Mouse (Mus musculus) liver, embryonic 11.5 days (tissue): ENCODE measurements around the gene Samd7. TPM values are rescaled to one million over a fixed set of nuclear protein-coding genes. Genes with fewer than 3 reads are reported as not detected.

Experiments
- ATAC-seq: fragments of 200-750 bp; cut with Nextera tagmentation; replicated peaks from 2 replicates; pipeline ENCODE4 v1.8.0; 2017; ENCODE audit warnings: moderate number of reproducible peaks, mild to moderate bottlenecking, moderate TSS enrichment, moderate library complexity; ENCODE audit not compliant: low FRiP score
- DNase-seq: peaks from one replicate; pipeline ENCODE4 v3.0.0-alpha.2; 2017; ENCODE audit warnings: low spot score
- H3K27ac ChIP-seq: fragments of 300-500 bp; sonication (generic); 2 replicates; pipeline ENCODE4 v1.5.1; 2014; ENCODE audit warnings: mild to moderate bottlenecking, low read depth, low read length, control low read depth
- H3K27me3 ChIP-seq: fragments of 300-500 bp; sonication (generic); replicated peaks from 2 replicates; pipeline ENCODE4 v1.6.1; 2014; ENCODE audit warnings: low read length, mixed read lengths; ENCODE audit not compliant: control insufficient read depth, insufficient read depth
- H3K36me3 ChIP-seq: fragments of 300-500 bp; sonication (generic); 2 replicates; pipeline ENCODE4 v1.6.1; 2014; ENCODE audit warnings: mild to moderate bottlenecking, low read length, moderate library complexity, mixed read lengths; ENCODE audit not compliant: control insufficient read depth, insufficient read depth
- H3K4me1 ChIP-seq: fragments of 300-500 bp; sonication (generic); replicated peaks from 2 replicates; pipeline ENCODE4 v1.6.1; 2014; ENCODE audit warnings: low read length, mixed read lengths; ENCODE audit not compliant: control insufficient read depth, insufficient read depth
- H3K4me2 ChIP-seq: fragments of 300-500 bp; sonication (generic); 2 replicates; pipeline ENCODE4 v1.6.1; 2014; ENCODE audit warnings: mild to moderate bottlenecking, control low read depth, moderate library complexity
- H3K4me3 ChIP-seq: fragments of 300-500 bp; sonication (generic); 2 replicates; pipeline ENCODE4 v1.5.1; 2014; ENCODE audit warnings: low read depth, low read length, control low read depth
- H3K9ac ChIP-seq: fragments of 300-500 bp; sonication (generic); 2 replicates; pipeline ENCODE4 v1.6.1; 2014; ENCODE audit warnings: low read depth, low read length, control low read depth
- H3K9me3 ChIP-seq: fragments of 300-500 bp; sonication (generic); 2 replicates; pipeline ENCODE4 v1.6.1; 2016; ENCODE audit warnings: low read length, inconsistent platforms, mixed read lengths; ENCODE audit not compliant: control insufficient read depth
- WGBS: fragments of 180-500 bp; shearing (Covaris S2); extraction: QIAGEN DNeasy Blood & Tissue Kit; methylation state at CpG from one replicate; pipeline ENCODE4 v1.1.7; 2014; 5-methylcytosine and 5-hydroxymethylcytosine counted together
- polyA plus RNA-seq: library from polyadenylated mRNA; unstranded; fragments of >200 nt; fragmentation: Nextera tagmentation; extraction: Ambion mirVana; gene quantifications from 2 replicates; pipeline ENCODE4 v1.2.1, GENCODE M21; 2014

Samd7 gene
- polyA plus RNA-seq, 1 experiment from 2014 or later: not detected

DNA sequence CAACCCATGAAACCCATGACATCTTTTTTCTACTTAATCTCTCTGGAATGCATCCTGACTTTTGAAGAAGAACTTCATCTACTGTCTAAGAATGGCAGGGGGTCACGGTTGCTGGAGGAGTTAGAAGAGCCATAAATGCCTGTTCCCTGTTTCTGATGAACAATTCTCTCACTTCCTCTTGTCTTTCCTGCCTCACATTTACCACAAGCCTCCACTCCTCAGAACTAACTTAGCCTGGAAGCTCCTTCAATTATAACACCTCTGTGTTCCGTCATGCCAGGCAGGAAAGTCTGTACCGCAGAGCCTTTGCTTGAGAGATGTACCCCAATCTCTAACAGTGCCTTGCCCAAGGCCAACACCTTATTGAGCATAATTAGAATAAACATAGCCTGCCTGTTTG, 27.4 kb upstream of the Samd7 start:
- H3K27ac ChIP-seq: no peak overlapping the region
- H3K36me3 ChIP-seq: no peaks in the 10 kb centered on the region
- H3K4me3 ChIP-seq: no peak overlapping the region
- H3K9ac ChIP-seq: no peak overlapping the region
- no peaks in the 10 kb centered on the region for H3K27me3 ChIP-seq
- H3K4me2 ChIP-seq: no peak overlapping the region
- no peaks in the 10 kb centered on the region for H3K4me1 ChIP-seq
- DNase-seq (no peak), ATAC-seq (no peak)
- WGBS: 70% methylated on average over 3 of the region's 3 CpGs
- no peaks in the 10 kb centered on the region for H3K9me3 ChIP-seq

- Histone ChIP-seq H3K36me3 (no peaks in the 10 kb centered on the region), H3K27ac (no peak overlapping the region), H3K9ac (no peak overlapping the region), H3K4me3 (no peak overlapping the region), H3K4me1 (no peaks in the 10 kb centered on the region), H3K4me2 (no peak overlapping the region), H3K9me3 (no peaks in the 10 kb centered on the region), H3K27me3 (no peaks in the 10 kb centered on the region)
- no peak for DNase-seq
- ATAC-seq: no peak
- 66% methylated on average over 4 of the region's 4 CpGs for WGBS
These were observed 24.1 kb upstream of the Samd7 start for GRCm38 (mm10) chr3:30722036-30722435.

- H3K4me2 ChIP-seq: no peak overlapping the region
- DNase-seq (no peak), ATAC-seq (no peak)
- 81% methylated on average over 2 of the region's 2 CpGs for WGBS
- no peaks in the 10 kb centered on the region for H3K4me1 ChIP-seq
- H3K9me3 ChIP-seq: no peaks in the 10 kb centered on the region
- no peaks in the 10 kb centered on the region for H3K27me3 ChIP-seq
- H3K4me3 ChIP-seq: no peak overlapping the region
- H3K36me3 ChIP-seq: no peaks in the 10 kb centered on the region
- H3K27ac ChIP-seq: no peak overlapping the region
- H3K9ac ChIP-seq: no peak overlapping the region
These were observed 23.6 kb upstream of the Samd7 start for GRCm38 (mm10) chr3:30722461-30722860.

DNA sequence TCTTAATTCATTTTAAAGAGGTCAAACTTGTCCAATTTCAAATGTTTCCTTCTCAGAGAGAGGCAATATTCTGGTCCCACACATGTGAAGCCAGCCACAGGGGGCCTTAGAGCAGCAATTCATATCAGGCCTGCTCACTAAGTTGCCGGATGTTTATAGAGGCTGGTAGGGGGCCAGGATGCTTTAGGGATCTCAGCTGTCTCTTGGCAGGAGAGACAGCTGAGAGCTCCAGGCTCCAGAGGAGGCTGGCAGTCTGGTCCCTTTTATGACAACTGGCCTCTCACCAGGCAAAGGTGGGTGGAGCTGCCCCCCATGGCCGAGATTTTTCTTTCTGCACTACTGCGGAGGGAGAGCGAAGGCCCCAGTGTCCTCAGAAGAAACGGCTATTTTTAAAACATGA, 22.9 kb upstream of the Samd7 start:
- DNase-seq (no peak), ATAC-seq (no peak)
- H3K9me3 ChIP-seq: no peaks in the 10 kb centered on the region
- no peaks in the 10 kb centered on the region for H3K36me3 ChIP-seq
- H3K4me1 ChIP-seq: no peaks in the 10 kb centered on the region
- H3K27me3 ChIP-seq: no peaks in the 10 kb centered on the region
- H3K4me3 ChIP-seq: no peak overlapping the region
- H3K4me2 ChIP-seq: no peak overlapping the region
- H3K27ac ChIP-seq: no peak overlapping the region
- no peak overlapping the region for H3K9ac ChIP-seq
- WGBS: 50% methylated on average over 5 of the region's 5 CpGs

DNA sequence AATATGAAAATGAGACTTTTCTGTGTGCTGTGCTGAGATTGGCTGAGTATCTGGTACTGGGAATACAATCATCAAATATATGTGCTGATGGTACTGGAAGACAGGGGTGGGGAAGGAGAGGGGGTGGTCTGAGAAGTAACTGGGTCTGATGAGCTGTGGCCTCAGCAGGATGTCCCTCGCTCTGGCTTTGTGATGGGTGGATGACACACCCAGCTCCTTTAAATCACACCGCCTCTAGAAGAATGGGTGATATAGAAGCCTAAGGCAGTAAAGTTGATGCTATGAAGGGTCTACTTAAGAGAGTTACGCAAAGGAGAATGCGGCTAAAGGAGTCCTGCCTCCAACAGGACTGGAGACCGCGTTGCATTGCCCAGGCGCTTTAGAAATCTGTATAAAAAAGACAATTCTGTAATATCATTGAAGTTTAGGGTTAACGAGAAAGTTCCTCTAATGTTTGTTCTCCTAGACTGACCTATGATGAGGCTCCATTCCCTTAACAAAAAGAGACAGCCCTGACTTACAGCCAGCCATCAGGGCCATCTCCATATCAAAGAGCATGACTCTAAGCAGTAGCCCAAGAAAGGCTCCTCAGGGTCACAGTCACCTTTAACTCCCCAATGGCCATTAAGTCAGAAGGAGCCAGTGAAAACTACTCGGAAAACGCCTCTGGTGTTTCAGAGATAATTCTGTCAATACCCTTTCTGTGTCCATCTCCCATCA, 21.8 kb upstream of the Samd7 start:
- Histone ChIP-seq H3K9me3 (no peaks in the 10 kb centered on the region), H3K4me3 (no peak overlapping the region), H3K36me3 (no peaks in the 10 kb centered on the region), H3K9ac (no peak overlapping the region), H3K4me2 (no peak overlapping the region), H3K27ac (no peak overlapping the region), H3K27me3 (no peaks in the 10 kb centered on the region), H3K4me1 (no peaks in the 10 kb centered on the region)
- WGBS: 53% methylated on average over 10 of the region's 10 CpGs
- ATAC-seq: no peak
- no peak for DNase-seq

- WGBS: 76% methylated on average over 10 of the region's 10 CpGs
- Histone ChIP-seq H3K4me3 (no peak overlapping the region), H3K4me1 (no peaks in the 10 kb centered on the region), H3K36me3 (no peaks in the 10 kb centered on the region), H3K4me2 (no peak overlapping the region), H3K27ac (no peak overlapping the region), H3K9me3 (no peaks in the 10 kb centered on the region), H3K9ac (no peak overlapping the region), H3K27me3 (no peaks in the 10 kb centered on the region)
- no peak for ATAC-seq
- no peak for DNase-seq
These were observed 21.1 kb upstream of the Samd7 start for GRCm38 (mm10) chr3:30724848-30725465.

DNA sequence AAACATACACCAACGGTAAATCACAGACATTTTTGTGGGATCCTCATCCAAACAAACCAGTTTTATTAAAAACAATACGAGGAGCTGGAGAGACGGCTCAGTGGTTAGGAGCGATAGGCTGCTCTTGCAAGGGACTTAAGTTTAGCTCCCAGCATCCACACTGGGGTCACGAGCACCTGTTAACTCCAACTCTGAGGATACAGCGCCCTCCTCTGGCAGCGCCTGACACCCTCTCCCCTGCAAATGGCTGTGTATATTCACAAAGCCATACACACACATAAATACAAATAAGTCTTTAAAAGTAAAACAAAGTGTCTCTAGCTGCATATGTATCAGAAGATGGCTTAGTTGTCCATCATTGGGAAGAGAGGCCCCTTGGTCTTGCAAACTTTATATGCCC, 20.6 kb upstream of the Samd7 start:
- H3K9ac ChIP-seq: no peak overlapping the region
- no peak overlapping the region for H3K27ac ChIP-seq
- no peak overlapping the region for H3K4me2 ChIP-seq
- H3K27me3 ChIP-seq: no peaks in the 10 kb centered on the region
- WGBS: 71% methylated on average over 7 of the region's 7 CpGs
- ATAC-seq (no peak), DNase-seq (no peak)
- H3K9me3 ChIP-seq: no peaks in the 10 kb centered on the region
- no peak overlapping the region for H3K4me3 ChIP-seq
- H3K36me3 ChIP-seq: no peaks in the 10 kb centered on the region
- no peaks in the 10 kb centered on the region for H3K4me1 ChIP-seq

DNA sequence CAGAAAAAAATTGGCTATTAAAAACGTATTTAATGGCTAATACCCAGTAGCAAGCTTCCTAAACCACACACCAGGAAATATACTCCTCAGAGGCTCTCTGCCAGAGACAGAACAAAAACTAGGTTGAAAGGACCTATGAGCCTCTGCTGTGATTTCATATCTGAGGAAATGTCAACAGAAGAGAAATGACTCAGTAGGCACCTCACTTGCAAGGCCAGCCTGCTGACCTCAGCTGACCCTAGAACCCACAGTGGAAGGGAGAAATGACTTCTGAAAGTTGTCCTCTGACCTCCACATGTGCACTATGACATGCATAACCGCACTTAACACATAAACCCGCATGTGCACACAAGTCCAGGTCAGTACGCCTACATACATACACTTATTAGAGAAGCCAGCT, 18.9 kb upstream of the Samd7 start:
- no peak for DNase-seq
- Histone ChIP-seq H3K9me3 (no peaks in the 10 kb centered on the region), H3K36me3 (no peaks in the 10 kb centered on the region), H3K4me3 (no peak overlapping the region), H3K4me2 (no peak overlapping the region), H3K9ac (no peak overlapping the region), H3K27ac (no peak overlapping the region), H3K27me3 (no peaks in the 10 kb centered on the region), H3K4me1 (no peaks in the 10 kb centered on the region)
- WGBS: 62% methylated on average over 4 of the region's 4 CpGs
- ATAC-seq: no peak

- no peaks in the 10 kb centered on the region for H3K4me1 ChIP-seq
- H3K27me3 ChIP-seq: no peaks in the 10 kb centered on the region
- H3K9ac ChIP-seq: no peak overlapping the region
- no peak overlapping the region for H3K4me3 ChIP-seq
- H3K4me2 ChIP-seq: no peak overlapping the region
- ATAC-seq (no peak), DNase-seq (no peak)
- WGBS: 83% methylated on average over 5 of the region's 5 CpGs
- no peaks in the 10 kb centered on the region for H3K9me3 ChIP-seq
- no peak overlapping the region for H3K27ac ChIP-seq
- no peaks in the 10 kb centered on the region for H3K36me3 ChIP-seq
These were observed 17.0 kb upstream of the Samd7 start for GRCm38 (mm10) chr3:30729046-30729445.
